Mouse (Mus musculus): ENCODE measurements around the gene Olfr282.

The Olfr282 gene

GRCm38 (mm10) chr15:98475382-98475781 lies 44.4 kb downstream of the Olfr282 start:
- DNase-seq (ENCODE audit: low spot score in 2 of 2): peak in 1 of 2 experiments; percentile 9

DNA sequence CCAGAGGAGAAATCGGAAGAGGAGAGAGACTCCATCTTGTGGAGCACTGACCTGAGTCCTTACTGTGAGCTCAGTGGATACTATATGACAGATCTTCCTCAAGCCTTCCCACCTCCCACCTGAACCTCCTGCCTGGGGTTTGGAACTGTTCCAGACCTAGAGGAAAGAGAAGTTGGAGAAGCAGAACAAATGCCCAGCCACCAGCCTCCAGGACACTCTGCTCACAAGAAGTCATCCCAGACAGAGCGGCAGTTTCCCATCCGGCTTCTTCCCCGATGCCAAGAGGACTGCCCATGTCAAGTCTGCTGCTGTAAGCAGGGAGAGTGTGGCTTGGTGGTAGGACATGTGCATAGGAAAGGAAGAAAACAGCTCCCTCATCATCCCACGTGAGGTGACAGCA lies 45.3 kb downstream of the Olfr282 start:
- DNase-seq (ENCODE audit: low spot score in 2 of 2): no peak

DNA sequence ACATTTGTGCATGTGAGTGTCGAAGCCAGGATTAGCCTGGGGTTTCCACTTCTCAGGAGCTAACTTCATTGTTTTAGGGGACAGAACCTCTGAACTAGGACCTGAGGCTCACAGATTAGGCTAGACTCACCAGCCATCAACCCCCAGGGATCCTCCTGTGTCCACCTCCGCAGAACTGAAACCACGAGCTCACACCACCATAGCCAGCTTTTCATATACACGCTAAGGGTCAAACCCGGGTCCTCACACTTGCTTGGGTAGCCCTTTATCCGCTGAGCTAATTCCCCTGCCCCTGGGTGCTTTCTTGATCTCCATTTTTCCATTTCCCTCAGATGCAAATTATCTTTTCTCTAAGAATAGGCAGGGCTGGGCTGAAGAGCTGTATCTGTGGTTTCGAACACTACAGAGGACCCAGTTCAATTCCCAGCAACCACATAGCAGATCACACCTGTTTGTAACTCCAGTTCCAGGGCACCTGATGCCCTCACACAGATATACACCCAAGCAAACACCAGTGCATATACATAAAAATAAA lies 48.6 kb downstream of the Olfr282 start:
- no peak for DNase-seq (ENCODE audit: low spot score in 2 of 2)

DNA sequence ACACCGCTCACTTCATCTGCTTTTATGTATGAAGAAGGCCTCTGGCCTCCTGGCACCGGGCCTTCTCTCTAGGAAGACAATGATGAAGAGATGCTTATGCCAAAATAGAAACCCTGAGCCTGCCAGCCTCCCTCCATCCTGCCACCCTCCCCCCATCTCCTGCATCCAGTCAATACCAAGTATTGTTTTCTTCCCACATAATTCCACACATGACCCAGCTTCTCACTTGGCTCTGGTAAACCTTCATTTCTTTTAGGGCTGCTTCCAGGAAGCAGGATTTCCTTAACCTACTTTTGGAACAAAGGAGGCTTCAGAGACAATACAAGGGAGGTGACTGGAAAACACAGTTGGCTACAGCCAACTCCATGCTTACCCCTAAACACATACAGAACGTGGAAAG lies 51.7 kb downstream of the Olfr282 start, which contains the start of gene Lalba:
Gene Lalba, minus strand, starts transcription at position 21 of the 400 bp plus-strand sequence.
- DNase-seq (ENCODE audit: low spot score in 2 of 2): no peak

GRCm38 (mm10) chr15:98483907-98484886 lies 53.2 kb downstream of the Olfr282 start:
- no peak for DNase-seq (ENCODE audit: low spot score in 2 of 2)

- DNase-seq (ENCODE audit: low spot score in 2 of 2): no peak
Measured at GRCm38 (mm10) chr15:98486433-98487021, 55.5 kb downstream of the Olfr282 start.
